Mouse (Mus musculus) testis, adult 2 months (tissue): ENCODE results near the gene Uxs1. TPM values are rescaled to one million over a fixed set of nuclear protein-coding genes. Genes with fewer than 3 reads are reported as not detected.

Source experiments
- H3K27ac ChIP-seq: fragments of 200-500 bp; 2 replicates; pipeline ENCODE4 v1.5.1; 2012; ENCODE audit warnings: low read depth, low read length; ENCODE audit not compliant: control insufficient read depth, insufficient read depth
- H3K27me3 ChIP-seq: fragments of 200-500 bp; 2 replicates; pipeline ENCODE4 v1.6.1; 2012; ENCODE audit warnings: mild to moderate bottlenecking, low read length, moderate library complexity; ENCODE audit not compliant: control insufficient read depth, insufficient read depth
- H3K36me3 ChIP-seq: fragments of 200-500 bp; 2 replicates; pipeline ENCODE4 v1.6.1; 2012; ENCODE audit warnings: mild to moderate bottlenecking, low read length; ENCODE audit not compliant: control insufficient read depth, insufficient read depth
- H3K4me1 ChIP-seq: fragments of 200-500 bp; 2 replicates; pipeline ENCODE4 v1.6.1; 2012; ENCODE audit warnings: low read length; ENCODE audit not compliant: control insufficient read depth, insufficient read depth
- H3K4me3 ChIP-seq: fragments of 200-500 bp; 2 replicates; pipeline ENCODE4 v1.5.1; 2012; ENCODE audit warnings: low read depth, mild to moderate bottlenecking, low read length, moderate library complexity, mixed read lengths; ENCODE audit not compliant: control insufficient read depth
- CTCF ChIP-seq: fragments of 200-500 bp; IDR thresholded peaks from 2 replicates; pipeline ENCODE4 v1.5.1; 2012; ENCODE audit warnings: low read depth, mild to moderate bottlenecking, inconsistent platforms, low read length, moderate library complexity; ENCODE audit not compliant: control insufficient read depth, insufficient read depth, insufficient replicate concordance
- POLR2A ChIP-seq: fragments of 200-500 bp; IDR thresholded peaks from 2 replicates; pipeline ENCODE4 v1.6.1; 2012; ENCODE audit warnings: low read depth, mild to moderate bottlenecking, inconsistent platforms, low read length, moderate library complexity; ENCODE audit not compliant: control insufficient read depth
- polyA plus RNA-seq: library from polyadenylated mRNA; depleted of rRNA; stranded (reverse); fragments of >200 nt; gene quantifications from 2 replicates; pipeline ENCODE4 v1.2.3, GENCODE M21; 2012

Gene Uxs1
- polyA plus RNA-seq, 1 experiment = 23.7 TPM

DNA sequence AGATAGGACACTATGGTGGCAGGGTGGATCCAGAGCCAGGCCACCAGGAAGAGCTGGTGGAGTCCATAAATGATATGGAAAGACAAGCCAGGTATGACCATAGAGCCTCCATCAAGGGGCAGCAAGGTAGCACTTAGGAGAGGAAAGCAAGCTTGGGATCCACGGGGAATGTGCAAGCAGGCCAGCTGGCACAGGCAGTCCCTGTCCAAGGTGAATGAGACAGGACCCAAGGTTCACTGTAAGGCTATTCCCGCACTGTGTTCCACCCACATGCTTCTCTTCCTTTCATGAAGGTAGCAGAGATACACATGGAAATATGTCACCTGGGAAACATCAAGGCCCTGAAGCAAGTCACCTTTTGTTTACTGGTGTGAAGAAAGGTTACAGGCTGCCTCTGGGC lies 63.1 kb downstream of the Uxs1 start:
- H3K4me3 ChIP-seq = no peak overlapping the region
- TF ChIP-seq CTCF = no peak
- no peaks in the 10 kb centered on the region for H3K36me3 ChIP-seq
- H3K27ac ChIP-seq = no peak overlapping the region
- no peaks in the 10 kb centered on the region for H3K4me1 ChIP-seq
- H3K27me3 ChIP-seq = no peaks in the 10 kb centered on the region

DNA sequence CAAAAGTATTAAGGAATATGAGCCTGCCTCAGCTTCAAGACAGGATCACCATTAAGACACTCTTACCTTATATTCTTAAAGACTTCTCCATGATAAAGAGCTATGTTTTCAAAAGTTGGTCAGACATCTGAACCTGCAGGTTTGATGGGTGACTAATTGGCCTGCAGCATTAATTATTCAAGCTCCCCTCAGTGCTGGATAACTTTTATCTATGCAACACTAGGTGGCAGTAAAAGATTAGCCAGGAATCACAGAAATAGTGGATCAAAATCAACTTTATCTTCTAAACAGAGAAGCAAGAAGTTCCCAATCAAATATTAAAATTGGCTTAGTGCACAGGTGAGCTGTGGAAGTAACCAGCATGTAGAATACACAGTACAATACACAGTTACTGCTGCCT lies 67.5 kb downstream of the Uxs1 start:
- Histone ChIP-seq H3K4me3 (no peak overlapping the region), H3K27me3 (no peaks in the 10 kb centered on the region), H3K4me1 (no peaks in the 10 kb centered on the region), H3K27ac (no peak overlapping the region), H3K36me3 (no peaks in the 10 kb centered on the region)
- TF ChIP-seq POLR2A (no peak), CTCF (no peak)

DNA sequence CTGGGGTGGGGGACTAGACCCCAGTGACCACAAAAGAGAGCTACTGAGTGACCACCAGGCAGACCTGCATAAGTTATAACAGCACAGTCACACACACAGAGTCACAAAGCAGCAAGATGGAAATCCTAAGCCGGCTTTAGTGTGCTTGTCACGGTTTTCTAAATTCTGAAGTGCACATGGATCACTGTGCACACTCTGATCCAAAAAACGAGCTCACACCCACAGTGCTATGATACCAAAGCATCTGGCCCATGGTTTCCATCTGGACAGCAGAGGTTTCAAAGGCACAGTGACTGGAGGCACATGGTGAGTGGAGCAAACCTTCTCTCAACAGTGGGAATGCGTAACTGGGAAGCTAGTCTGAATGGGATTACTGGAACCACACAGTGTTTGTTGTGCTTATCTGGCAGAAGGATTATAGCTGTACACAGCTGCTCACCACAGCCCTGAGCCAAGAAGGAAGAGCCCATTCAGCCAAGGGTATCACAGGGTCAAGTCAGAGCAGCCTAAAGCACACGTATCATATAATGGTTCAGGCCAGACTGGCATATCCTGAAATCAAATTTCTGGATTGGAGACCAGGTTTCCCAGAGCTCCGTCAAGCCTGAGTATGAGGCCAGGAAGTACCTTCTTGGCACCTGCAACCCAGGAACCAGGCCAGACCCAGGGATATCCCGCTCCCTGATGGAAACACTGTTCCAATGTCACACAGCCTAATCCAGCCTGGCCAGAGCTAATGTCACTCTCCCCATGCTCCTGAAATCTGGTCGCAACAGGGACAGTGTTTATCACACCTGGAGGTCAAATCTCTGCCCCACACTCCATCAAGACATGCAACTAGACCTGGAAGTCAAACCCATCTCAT lies 72.9 kb downstream of the Uxs1 start:
- Histone ChIP-seq H3K4me3 (no peak overlapping the region), H3K36me3 (no peaks in the 10 kb centered on the region), H3K4me1 (no peaks in the 10 kb centered on the region), H3K27ac (no peak overlapping the region), H3K27me3 (no peaks in the 10 kb centered on the region)
- TF ChIP-seq POLR2A = no peak

DNA sequence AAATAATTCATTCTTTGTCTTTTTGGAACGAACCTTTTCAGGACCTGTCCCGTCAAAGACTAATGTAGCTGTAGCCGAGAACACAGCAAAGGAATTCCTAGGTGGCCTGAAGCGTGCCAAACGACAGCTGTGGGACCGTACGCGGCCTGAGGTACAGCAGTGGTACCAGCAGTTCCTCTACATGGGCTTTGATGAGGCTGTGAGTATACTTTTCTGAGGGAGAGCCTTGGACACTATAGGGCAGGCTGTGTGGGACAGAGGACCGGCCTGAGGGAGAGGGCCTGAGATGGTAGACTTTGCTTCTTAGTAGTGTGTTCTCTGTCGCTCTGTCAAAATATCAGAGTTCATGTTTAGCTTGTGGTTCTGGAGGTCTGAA lies 89.1 kb downstream of the Uxs1 start:
- no peaks in the 10 kb centered on the region for H3K4me1 ChIP-seq
- H3K36me3 ChIP-seq = no peaks in the 10 kb centered on the region
- no peak overlapping the region for H3K4me3 ChIP-seq
- no peak overlapping the region for H3K27ac ChIP-seq
- TF ChIP-seq CTCF = no peak
- TF ChIP-seq POLR2A = no peak
- no peaks in the 10 kb centered on the region for H3K27me3 ChIP-seq

DNA sequence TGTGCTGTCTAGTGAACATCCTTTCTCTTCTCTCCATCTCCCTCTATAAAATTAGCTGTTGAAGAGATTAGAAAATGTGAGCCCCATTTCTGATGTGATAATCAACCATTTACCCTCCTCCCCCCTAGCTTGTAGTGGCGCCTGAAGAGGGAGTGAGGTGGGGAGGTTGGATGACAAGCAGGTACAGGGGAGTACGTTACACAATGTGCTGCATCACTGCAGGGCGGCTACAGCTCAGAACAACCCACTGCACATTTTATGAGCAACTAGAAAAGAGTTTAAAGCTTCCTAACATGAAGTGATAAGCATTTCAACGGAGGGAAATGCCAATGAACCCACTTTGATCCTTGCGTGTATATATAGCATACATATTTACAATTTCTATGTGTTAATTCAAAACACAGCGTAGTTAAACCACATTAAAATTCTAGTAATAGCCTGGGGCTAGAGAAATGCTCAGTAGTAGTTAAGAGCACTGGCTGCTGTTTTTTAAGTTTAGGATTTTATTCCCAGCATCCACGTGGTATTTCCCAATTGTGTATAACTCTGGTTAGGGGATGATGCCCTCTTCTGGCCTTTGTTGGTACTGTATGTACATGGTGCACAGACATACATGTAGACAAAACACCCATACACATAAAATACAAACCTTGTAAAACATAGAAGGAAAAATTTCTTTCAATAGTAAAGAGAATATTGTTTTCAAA lies 89.6 kb downstream of the Uxs1 start:
- no peaks in the 10 kb centered on the region for H3K27me3 ChIP-seq
- TF ChIP-seq POLR2A (no peak), CTCF (no peak)
- H3K4me1 ChIP-seq = no peaks in the 10 kb centered on the region
- no peaks in the 10 kb centered on the region for H3K36me3 ChIP-seq
- H3K4me3 ChIP-seq = no peak overlapping the region
- no peak overlapping the region for H3K27ac ChIP-seq

GRCm38 (mm10) chr1:43732657-43733056 lies 94.9 kb downstream of the Uxs1 start:
- TF ChIP-seq POLR2A = no peak
- no peak for TF ChIP-seq CTCF
- H3K27ac ChIP-seq = no peak overlapping the region
- no peaks in the 10 kb centered on the region for H3K27me3 ChIP-seq
- H3K4me3 ChIP-seq = no peak overlapping the region
- peaks cover 4% of the 10 kb centered on the region for H3K4me1 ChIP-seq
- H3K36me3 ChIP-seq = no peaks in the 10 kb centered on the region

- Histone ChIP-seq H3K27ac (no peak overlapping the region), H3K27me3 (no peaks in the 10 kb centered on the region), H3K4me3 (no peak overlapping the region), H3K36me3 (no peaks in the 10 kb centered on the region), H3K4me1 (peaks cover 4% of the 10 kb centered on the region)
- TF ChIP-seq POLR2A = no peak
- no peak for TF ChIP-seq CTCF
Measured at GRCm38 (mm10) chr1:43732100-43732499, 95.5 kb downstream of the Uxs1 start.
